Mouse (Mus musculus): ENCODE results near the gene Sept14.
A peak's percentile ranks its signal among the peaks of the same experiment; 100 is the strongest.
"Not testable (repeated sequence)": the region's sequence is repeated elsewhere in the genome, so short reads cannot be mapped to it uniquely, and the experiment has no call there.

The Sept14 gene

DNA sequence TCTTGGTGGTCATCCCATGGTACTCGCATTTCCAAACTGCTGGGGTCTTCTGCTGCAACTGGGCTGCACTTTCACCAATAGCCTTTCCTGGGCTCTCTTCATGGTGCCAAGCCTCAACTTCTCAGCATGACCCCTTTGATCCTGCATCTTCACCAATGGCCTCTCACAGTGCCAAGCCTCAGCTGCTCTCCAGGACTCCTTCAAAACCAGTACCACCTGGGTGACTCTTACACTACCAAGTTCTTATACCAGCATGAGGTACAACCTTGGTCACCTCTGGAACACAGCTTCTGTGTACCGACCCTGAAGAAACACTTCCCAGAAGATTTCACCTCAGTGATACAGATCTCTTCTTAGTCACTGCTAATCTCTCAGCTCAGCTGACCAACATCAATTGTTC is at the start of gene Sept14:
Gene Sept14, minus strand, starts transcription at position 101 of the 400 bp plus-strand sequence.
- ATAC-seq (ENCODE audit: insufficient number of reproducible peaks, low FRiP score, low TSS enrichment), result no peak

DNA sequence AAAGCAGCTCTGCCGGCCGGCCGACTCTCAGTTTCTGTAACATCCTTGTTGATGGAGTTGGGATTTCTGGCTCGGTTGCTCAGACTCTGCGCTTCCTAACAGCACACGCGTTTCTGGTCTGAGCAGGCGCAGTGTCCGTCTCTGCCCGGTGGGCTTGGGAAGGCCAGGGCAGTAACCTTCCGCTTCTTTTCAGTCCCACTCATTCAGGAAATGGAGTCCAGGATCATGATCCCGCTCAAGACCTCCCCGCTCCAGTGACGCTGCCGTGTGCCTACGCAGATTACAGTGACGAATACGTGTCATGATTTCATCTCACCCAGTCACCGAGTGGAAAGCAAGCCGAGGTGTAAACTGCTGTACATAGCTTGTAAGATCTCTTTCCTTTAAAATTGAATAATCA is 48.6 kb upstream of the Sept14 start:
- no peak for ATAC-seq (ENCODE audit: insufficient number of reproducible peaks, low FRiP score, low TSS enrichment)

DNA sequence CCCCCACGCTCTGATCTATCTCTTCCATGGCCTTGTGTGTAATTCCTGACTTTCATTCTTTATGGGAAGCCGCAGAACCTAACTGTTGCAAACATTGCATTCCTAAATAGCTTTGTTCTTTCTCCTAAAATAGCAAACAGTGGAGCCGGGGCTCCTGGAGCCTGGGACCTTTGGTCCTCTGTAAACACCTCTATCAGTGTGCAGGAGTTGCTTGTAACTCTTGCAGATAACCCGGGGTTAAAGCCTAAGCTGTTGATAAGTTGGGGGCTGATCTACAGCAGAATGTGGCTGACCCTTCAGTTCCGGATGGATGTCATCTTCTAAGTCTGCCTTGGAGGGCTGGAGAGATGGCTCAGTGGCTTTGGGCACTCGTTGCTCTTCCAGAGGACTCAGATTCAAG is 35.7 kb upstream of the Sept14 start:
- ATAC-seq (ENCODE audit: insufficient number of reproducible peaks, low FRiP score, low TSS enrichment), result no peak

DNA sequence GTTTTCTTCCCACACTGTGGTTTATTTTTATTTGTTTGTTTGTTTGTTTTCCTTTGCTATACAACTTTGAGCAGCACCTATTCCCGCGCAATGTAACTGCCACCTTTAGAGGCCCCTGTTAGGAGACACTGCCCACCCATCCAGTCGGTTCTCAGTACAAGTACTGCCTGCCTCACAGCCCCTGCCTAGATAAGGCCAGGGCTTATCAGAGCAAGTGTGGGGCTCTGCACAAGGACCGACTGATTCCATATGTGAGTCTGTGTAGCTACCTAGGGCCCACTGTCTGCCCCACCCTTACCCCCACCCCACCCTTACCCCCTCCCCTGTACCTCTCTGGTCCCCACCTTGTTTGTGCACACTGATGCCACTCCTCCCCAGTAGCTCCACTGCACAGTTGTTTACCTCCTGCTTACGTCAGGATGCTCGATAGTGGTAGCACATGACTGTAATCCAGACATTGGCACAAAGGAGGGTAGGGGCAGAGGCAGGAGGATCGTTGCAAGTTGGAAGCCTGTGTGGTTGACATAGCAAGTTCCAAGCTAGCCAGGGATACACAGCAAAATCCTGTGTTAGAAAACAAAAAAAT is 34.7 kb upstream of the Sept14 start:
- no peak for ATAC-seq (ENCODE audit: insufficient number of reproducible peaks, low FRiP score, low TSS enrichment)

DNA sequence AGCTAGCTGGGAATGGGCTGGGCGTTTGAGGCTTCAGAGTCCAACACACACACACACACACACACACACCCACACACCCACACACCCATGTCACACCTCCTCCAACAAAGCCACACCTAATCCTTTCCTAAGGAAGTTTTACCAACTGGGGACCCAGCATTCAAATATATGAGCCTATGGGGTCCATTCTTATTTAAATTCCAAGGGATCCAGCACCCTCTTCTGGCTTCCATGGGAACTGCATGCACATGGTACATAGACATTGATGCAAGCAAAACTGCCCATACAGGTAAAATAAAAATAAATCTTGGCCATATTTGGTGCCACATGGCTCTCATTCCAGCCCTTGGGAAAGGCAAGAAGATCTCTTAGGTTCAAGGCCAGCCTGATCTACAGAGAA is 32.7 kb upstream of the Sept14 start:
- ATAC-seq (ENCODE audit: insufficient number of reproducible peaks, low FRiP score, low TSS enrichment), result no peak

DNA sequence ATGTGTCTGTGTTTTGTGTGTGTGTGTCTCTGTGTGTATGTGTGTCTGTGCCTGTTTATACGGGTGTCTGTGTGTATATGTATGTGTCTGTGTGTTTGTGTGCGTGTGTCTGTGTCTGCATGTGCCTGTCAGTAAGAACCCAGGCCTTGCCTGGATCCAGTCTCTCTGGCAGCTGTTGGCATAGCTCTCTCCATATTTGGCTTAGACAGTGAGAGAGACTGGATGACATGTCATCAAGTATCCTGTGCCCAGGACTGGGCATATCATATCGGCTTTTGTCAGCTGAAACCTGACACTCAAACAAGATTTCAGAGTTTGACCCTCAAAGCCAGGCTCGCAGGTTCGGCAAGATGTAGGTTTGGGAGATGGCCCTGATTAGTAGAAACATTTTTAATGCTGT is 22.7 kb upstream of the Sept14 start:
- no peak for ATAC-seq (ENCODE audit: insufficient number of reproducible peaks, low FRiP score, low TSS enrichment)

DNA sequence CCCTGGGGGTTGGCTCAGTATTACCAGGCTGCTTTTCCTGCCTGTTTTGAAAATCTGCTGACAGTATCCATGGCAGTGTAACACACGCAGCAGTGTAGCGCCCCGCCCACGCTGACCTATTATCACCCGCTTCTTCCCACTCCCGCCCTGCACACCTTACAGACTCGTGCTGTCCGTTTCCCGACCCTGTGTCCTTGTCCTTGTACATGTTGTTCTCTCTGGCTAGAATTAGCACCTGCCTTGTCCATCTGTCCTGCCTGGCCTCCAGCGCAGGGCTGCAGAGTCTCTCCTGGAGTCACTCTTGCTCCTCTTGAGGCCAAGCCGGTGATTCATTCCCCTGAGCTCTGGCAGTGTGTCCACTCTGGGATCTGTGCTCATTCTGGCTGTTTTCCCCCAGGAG is 22.0 kb upstream of the Sept14 start:
- peak; percentile 85; the same call in 1 of the 2 replicates for ATAC-seq (ENCODE audit: insufficient number of reproducible peaks, low FRiP score, low TSS enrichment)

DNA sequence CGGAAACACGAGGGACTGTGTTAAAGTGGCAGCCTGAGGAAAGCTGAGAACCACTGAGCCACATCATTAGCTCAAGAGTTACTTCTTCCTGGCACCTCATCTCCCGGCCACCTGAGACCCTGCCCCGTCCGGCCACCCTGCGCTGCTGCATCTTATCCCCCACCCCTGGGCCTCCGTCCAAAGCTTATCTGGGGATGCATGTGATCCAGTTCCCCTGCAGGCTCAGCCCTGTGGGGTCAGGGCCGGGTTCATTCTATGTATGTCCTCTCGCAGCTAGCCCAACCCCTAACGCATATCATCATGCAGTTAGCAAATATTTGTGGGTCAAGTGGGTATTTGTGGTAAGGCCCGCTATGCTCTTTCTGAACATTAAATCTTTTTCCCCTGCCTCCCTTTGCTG is 21.0 kb upstream of the Sept14 start:
- ATAC-seq (ENCODE audit: insufficient number of reproducible peaks, low FRiP score, low TSS enrichment), result no peak

DNA sequence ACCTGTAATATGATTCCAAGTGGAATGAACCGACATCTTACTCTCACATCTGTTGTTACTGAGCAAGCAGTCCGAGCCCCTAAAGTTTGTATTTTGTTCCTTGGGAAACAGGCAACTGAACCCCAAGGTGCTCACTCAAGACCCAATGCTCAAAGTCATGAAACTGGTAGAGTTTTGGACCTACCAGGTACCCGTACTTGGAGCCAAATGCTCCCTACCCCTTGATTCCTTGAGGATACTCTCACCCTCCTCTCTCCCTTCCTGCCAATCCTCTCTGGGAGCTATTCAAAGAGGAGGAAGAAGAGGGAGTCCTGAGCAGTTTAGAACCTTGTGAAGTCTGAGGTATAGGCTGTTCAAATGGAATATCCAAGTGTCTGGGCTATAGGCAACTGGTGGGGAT is 18.5 kb upstream of the Sept14 start:
- ATAC-seq (ENCODE audit: insufficient number of reproducible peaks, low FRiP score, low TSS enrichment), result no peak

DNA sequence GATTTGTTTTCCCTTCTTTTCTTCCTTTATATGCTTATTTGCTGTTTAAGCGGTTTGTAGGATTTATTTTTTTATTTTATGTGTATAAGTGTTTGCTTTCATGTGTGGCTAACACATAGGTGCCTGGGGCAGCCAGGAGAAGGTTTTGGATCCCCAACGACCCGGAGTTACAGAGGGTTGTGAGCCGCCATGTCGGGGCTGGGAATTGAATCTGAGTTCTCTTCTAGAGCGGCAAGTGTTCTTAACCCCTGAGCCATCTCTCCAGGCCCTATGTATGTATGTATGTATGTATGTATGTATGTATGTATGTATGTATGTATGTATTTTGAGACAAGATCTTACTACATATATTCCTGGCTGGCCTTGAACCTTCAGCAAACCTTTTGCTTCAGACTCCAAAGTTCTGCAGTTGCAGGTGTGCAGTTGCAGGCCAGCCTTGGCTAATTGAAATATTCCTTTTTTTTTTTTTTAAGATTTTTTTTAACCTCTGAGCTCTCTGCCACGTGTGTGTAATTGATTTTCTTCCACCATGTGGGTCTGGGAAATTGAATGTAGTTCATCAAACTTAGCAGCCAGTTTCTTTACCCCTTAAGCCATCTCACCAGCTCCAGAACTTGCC is 17.6 kb upstream of the Sept14 start:
- ATAC-seq (ENCODE audit: insufficient number of reproducible peaks, low FRiP score, low TSS enrichment), result no peak

DNA sequence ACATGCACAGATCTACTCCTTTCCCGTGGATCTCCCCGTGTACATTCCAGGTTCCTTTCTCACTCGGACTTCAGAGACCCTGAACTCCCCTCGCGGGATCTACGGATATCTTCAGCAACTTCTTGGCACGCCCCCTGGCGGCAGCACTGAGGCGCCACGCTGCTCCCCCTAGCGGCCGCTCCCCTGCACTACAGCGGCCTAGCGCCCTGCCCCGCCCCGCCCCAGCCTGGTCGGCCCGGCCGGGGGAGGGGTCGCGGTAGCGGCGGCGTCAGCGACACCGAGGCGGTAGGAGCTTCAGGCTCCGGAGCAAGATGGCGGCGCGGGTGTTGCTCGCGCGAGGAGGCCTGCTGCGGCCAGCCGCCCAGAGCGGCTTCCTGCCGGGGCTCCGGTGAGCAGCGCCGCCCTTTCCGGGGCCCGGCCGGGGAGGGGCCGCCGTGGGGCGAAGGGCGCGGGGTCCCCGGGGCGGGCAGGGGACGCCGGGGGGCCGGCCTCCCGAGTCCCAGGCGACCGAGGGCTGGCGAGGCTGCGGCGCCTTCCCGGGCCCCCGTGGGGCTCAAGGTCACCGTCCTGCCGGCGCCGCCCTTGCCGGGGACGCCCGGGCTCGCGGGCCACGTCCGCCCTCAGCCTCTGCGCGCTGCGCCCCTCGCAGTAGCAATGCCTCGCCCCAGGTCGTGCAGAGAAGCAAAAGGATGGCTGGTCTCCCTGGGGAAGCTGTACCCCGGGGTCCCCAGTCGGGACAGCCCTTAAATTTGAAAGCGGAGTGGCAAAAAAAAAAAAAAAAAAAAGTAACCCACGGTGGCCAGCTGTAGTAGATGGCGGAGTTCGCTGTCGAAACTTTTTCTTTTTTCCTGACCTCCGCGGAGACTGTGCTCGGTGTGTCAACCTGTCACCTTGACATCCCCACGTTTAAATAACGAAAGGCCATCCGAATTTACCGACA is 16.8 kb upstream of the Sept14 start, which contains the start of gene Nipsnap2:
Gene Nipsnap2, plus strand, starts transcription at position 230 of the 940 bp plus-strand sequence.
- peak; percentile 76 for ATAC-seq (ENCODE audit: insufficient number of reproducible peaks, low FRiP score, low TSS enrichment)

DNA sequence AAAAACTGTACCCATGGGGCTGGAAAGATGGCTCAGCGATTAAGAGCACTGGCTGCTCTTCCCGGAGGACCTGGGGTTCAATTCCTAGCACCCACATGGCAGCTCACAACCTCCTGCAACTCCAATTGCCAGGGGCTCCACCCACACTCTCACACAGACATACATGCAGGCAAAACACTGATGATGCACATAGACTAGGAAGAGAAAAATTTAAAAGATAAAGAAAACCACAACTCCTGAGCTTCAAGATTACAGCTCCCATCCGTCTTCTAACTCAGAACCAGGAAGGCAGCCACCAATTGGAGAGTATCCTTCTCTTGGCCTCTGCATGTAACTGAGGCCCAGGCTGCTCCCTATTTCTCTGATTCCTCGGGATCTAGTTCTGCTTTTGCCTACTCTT is 16.0 kb upstream of the Sept14 start:
- no peak for ATAC-seq (ENCODE audit: insufficient number of reproducible peaks, low FRiP score, low TSS enrichment)

DNA sequence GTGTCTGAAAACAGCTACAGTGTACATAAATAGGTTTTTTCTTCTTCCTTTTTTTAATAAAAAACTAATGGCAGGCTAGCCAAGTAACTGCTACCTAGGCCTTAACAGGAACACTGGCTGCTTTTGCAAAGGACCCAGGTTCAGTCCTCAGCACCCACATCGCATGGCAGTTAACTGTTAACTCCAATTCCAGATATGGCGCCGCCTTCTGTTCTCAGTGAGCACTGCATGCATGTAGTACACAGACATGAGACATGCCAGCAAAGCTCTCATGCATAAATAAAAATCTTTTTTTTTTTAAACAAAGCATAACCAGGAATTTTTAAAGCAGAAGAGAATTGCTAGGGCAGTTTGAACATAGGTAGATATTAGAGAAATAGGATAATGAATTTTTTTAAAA is 11.9 kb upstream of the Sept14 start:
- no peak for ATAC-seq (ENCODE audit: insufficient number of reproducible peaks, low FRiP score, low TSS enrichment)

DNA sequence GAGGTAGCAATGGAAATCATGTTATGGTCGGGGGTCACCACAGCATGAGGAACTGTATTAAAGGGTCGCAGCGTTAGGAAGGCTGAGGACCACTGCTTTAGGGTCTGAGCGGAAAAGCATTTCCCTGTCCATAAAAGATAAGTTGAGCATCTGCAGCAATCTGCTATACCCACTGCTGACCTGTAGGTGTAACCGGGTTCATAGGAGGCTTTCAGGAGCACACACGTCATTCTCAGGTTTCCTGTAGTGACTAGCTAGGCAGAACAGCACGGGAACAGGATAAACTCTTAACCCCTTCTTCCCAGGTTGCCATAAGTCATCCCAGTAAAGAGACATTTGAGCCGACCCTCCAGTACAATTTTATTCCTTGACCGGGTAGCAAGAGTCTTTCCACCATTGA is 8.7 kb upstream of the Sept14 start:
- ATAC-seq (ENCODE audit: insufficient number of reproducible peaks, low FRiP score, low TSS enrichment), result no peak

DNA sequence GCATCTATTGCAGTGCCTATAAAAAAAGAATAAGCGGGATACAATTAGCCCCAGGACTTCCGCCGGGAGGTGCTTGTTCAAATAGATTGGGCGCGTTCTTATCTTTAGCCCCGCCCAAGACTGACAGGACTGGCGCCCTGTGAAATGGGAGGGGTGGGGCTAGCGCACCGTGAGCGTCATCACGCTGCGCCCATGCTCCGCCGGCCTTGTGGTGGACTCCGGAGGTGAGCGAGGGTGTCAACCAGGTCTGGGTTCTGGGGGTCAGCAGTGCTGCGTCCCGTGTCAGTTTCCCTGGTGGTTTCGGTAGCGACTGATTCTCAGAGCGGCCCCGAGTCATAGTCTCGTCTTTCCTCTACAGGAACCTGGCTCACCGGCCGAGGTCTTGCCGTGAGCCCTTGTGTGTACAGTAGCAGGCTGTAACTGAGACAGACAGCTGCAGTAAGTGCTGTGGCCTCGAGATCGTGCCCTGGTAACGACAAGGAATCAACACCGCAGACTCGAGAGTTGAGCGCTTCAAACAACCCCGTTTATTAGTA is 7.1 kb upstream of the Sept14 start, which contains the start of gene Mrps17:
Gene Mrps17, plus strand, starts transcription at position 172 of the 536 bp plus-strand sequence.
- peak; percentile 96 for ATAC-seq (ENCODE audit: insufficient number of reproducible peaks, low FRiP score, low TSS enrichment)

DNA sequence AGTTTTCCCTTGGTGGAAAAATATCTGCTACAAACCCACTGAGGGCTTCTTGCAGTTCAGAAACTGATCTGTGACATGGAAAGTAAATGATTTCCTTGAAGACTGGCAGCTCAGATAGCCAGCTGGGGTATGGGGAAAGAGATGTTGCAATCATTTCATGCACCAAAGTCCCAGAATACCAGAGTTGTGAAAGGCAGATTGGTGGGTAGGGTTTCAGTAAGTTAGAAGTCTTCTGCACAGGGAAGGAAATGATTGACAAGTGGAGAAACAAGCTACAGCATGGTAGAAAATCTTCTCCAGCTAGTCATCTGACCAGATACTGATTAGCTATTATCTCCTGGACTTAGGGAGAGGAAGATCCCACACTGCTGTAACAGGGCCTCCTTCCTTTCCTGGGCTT is 4.9 kb downstream of the Sept14 start:
- no peak for ATAC-seq (ENCODE audit: insufficient number of reproducible peaks, low FRiP score, low TSS enrichment)

DNA sequence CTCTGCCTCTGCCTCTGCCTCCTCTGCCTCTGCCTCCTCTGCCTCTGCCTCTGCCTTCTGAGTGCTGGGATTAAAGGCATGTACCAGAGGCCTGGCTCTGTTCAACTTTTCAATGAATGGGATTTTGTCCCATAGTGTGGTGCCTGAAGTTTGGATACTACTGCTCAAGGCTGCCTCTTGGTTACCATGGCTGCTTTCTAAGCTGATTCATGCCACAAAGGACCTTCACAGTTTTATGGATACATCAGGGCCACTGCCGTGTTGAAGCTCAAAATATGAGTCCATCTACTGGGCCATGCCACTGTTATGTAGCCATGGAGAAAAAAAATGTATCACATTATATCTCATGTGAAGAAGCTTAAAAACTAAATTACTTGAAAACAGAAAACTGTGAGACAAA is 6.6 kb downstream of the Sept14 start:
- no peak for ATAC-seq (ENCODE audit: insufficient number of reproducible peaks, low FRiP score, low TSS enrichment)

DNA sequence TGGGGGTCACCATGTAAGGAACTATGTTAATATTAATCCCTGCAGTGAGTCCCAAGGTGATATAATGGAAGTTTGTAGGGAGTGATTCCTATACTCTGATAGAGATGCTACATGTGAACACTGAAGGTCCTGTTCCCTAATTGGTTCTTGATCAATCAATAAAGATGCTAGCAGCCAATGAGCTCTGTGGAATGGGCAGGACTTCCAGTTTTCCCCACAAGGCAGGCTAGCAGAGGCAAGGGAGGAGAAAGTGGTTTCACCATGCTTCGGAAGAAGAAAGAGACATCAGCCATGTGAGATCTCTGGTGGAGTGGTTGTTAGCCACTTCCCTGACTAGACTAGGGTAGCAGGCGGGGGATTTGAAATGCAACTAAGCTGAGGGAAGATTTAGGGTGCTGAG is 7.8 kb downstream of the Sept14 start:
- ATAC-seq (ENCODE audit: insufficient number of reproducible peaks, low FRiP score, low TSS enrichment), result no peak

DNA sequence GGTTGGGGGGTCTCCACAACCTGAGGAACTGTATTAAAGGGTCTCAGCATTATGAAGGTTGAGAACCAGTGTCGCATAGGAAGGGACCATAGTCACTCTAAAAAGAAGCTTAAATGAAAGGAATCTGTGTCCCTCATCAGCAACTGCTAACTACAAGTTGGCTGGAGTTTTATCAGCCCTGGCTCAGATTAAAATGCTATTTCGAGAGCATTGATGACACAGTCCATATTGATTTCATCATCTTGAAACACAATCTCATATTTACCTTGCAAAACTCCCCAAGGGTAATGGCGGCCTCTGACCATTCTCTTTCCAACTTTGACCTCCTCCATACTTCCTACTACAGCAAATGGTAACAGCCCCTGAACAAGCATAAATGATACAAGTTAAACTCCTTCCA is 17.8 kb downstream of the Sept14 start:
- no peak for ATAC-seq (ENCODE audit: insufficient number of reproducible peaks, low FRiP score, low TSS enrichment)

DNA sequence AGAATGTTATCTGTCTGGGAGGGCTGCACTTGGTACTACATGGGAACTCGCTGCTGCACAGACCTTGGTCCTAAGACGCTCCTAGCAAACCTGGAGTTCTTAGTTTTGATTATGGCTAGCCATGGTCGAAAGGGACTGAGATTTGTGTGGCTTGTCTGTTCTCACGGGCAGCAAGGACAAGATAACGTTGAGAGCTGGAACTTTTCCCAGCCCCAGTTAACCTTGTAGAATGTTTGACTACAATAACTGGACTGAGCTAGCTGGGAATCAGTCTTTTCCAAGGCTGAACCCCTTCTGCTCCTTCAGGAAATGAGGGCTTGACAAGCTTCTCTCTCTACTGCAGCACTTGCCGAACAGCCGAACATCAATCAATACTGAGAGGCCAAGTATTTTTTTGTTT is 20.7 kb downstream of the Sept14 start:
- no peak for ATAC-seq (ENCODE audit: insufficient number of reproducible peaks, low FRiP score, low TSS enrichment)

DNA sequence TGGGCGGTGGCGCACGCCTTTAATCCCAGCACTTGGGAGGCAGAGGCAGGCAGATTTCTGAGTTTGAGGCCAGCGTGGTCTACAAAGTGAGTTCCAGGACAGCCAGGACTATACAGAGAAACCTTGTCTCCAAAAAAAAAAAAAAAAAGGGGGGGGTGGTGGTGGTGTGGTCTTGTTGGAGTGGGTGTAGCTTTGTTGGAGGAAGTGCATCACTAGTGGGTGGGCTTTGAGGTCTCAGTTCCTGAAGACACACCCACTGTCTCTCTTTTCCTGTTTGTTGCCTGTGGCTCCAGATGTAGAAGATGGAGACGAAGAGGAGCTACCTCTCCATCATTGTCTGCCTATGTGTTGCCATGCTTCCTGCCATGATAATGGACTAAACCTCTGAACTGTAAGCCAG is 23.2 kb downstream of the Sept14 start:
- ATAC-seq (ENCODE audit: insufficient number of reproducible peaks, low FRiP score, low TSS enrichment), result not testable (repeated sequence)
